Mouse (Mus musculus): ENCODE results near the gene Rps9. TPM values are rescaled to one million over a fixed set of nuclear protein-coding genes. Genes with fewer than 3 reads are reported as not detected.
"Not testable (repeated sequence)": the region's sequence is repeated elsewhere in the genome, so short reads cannot be mapped to it uniquely, and the experiment has no call there.

Gene Rps9
- polyA plus RNA-seq, 1 experiment from 2014 or later: 1,416 TPM

- H3K4me2 ChIP-seq: no peak overlapping the region
- H3K4me3 ChIP-seq (replicated peaks): no peak overlapping the region
- H3K36me3 ChIP-seq: peaks cover 11% of the 10 kb centered on the region; the same call in 1 of the 2 replicates
- 83% methylated on average over 10 of the region's 10 CpGs for WGBS
- no peaks in the 10 kb centered on the region for H3K9me3 ChIP-seq
- H3K27me3 ChIP-seq (replicated peaks): no peaks in the 10 kb centered on the region
- H3K9ac ChIP-seq: no peak overlapping the region
- H3K27ac ChIP-seq: no peak overlapping the region
- ATAC-seq (ENCODE audit: insufficient read depth, low FRiP score, low read depth): no peak
- H3K4me1 ChIP-seq: no peaks in the 10 kb centered on the region
These were observed 19.8 kb upstream of the Rps9 start for GRCm38 (mm10) chr7:3683908-3684550.

DNA sequence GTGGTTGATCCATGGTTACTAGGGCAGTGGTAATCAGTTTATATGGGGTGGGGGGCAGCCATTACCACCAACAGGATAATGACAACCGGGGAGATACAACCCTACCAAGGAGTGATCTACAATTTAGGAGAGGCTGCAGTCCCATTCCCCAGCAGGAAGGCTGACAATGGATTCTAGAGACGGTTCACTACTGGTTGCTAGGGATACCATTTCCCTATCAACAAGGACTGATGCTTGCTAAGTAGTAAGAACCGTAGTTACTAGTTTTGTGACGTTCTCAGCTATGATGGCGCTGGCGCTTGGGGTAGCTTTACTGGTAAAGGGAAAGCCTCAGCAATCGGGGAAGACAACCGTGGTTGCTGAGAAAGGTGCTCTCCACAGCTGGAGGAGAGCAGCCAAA is 19.1 kb upstream of the Rps9 start:
- Histone ChIP-seq H3K9me3 (no peaks in the 10 kb centered on the region), H3K4me2 (no peak overlapping the region), H3K27me3 (replicated peaks) (no peaks in the 10 kb centered on the region), H3K4me3 (replicated peaks) (no peak overlapping the region), H3K27ac (no peak overlapping the region), H3K4me1 (no peaks in the 10 kb centered on the region), H3K9ac (no peak overlapping the region), H3K36me3 (peaks cover 11% of the 10 kb centered on the region; the same call in 1 of the 2 replicates)
- WGBS: 90% methylated on average over 8 of the region's 8 CpGs
- ATAC-seq (ENCODE audit: insufficient read depth, low FRiP score, low read depth): no peak

GRCm38 (mm10) chr7:3685400-3686187 is 18.2 kb upstream of the Rps9 start:
- Histone ChIP-seq H3K4me2 (no peak overlapping the region), H3K36me3 (peaks cover 11% of the 10 kb centered on the region; the same call in 1 of the 2 replicates), H3K9me3 (no peaks in the 10 kb centered on the region), H3K9ac (no peak overlapping the region), H3K27me3 (replicated peaks) (no peaks in the 10 kb centered on the region), H3K4me1 (no peaks in the 10 kb centered on the region), H3K4me3 (replicated peaks) (no peak overlapping the region), H3K27ac (no peak overlapping the region)
- ATAC-seq (ENCODE audit: insufficient read depth, low FRiP score, low read depth): no peak
- WGBS: 86% methylated on average over 31 of the region's 31 CpGs

- H3K9me3 ChIP-seq: no peaks in the 10 kb centered on the region
- 0 out of 2 replicates have a peak, but pooled peaks cover 6% of the 10 kb centered on the region for H3K36me3 ChIP-seq
- ATAC-seq (ENCODE audit: insufficient read depth, low FRiP score, low read depth): no peak
- peaks cover 10% of the 10 kb centered on the region for H3K4me1 ChIP-seq
- H3K27me3 ChIP-seq (replicated peaks): no peaks in the 10 kb centered on the region
- H3K9ac ChIP-seq: peak overlapping the region; percentile 81
- WGBS: 23% methylated on average over 3 of the region's 3 CpGs
- H3K27ac ChIP-seq: peak overlapping the region; percentile 97; the same call in 1 of the 2 replicates
- peak overlapping the region; percentile 71 for H3K4me3 ChIP-seq (replicated peaks)
- H3K4me2 ChIP-seq: peak overlapping the region; percentile 78
These were observed 11.9 kb upstream of the Rps9 start for GRCm38 (mm10) chr7:3691919-3692318.

- H3K9ac ChIP-seq: peak within 1 kb of the TSS; percentile 81
- H3K4me3 ChIP-seq (replicated peaks): peak within 1 kb of the TSS; percentile 71
- peak within 1 kb of the TSS; percentile 97 for H3K27ac ChIP-seq
- under 1% methylated on average over 49 of the region's 49 CpGs for WGBS
- H3K36me3 ChIP-seq: 0 out of 2 replicates have a peak, but pooled peaks cover 11% of the 10 kb centered on the region
- peak within 1 kb of the TSS; percentile 78 for H3K4me2 ChIP-seq
- H3K27me3 ChIP-seq (replicated peaks): no peaks in the 10 kb centered on the region
- no peaks in the 10 kb centered on the region for H3K9me3 ChIP-seq
- H3K4me1 ChIP-seq: peaks cover 10% of the 10 kb centered on the region
- no peak; the same call in none of the 2 replicates for ATAC-seq (ENCODE audit: insufficient read depth, low FRiP score, low read depth)
These were observed 11.3 kb upstream of the Rps9 start, which contains the start of gene Tsen34 for GRCm38 (mm10) chr7:3692382-3692986. TSS of gene Tsen34 (plus strand) at chr7:3692863.

- H3K4me1 ChIP-seq: peaks cover 10% of the 10 kb centered on the region
- H3K27ac ChIP-seq: peak within 1 kb of the TSS; percentile 97
- 0 out of 2 replicates have a peak, but pooled peaks cover 11% of the 10 kb centered on the region for H3K36me3 ChIP-seq
- H3K4me3 ChIP-seq (replicated peaks): peak within 1 kb of the TSS; percentile 71
- H3K27me3 ChIP-seq (replicated peaks): no peaks in the 10 kb centered on the region
- H3K4me2 ChIP-seq: peak within 1 kb of the TSS; percentile 78
- ATAC-seq (ENCODE audit: insufficient read depth, low FRiP score, low read depth): peak; percentile 89
- peak within 1 kb of the TSS; percentile 81 for H3K9ac ChIP-seq
- H3K9me3 ChIP-seq: no peaks in the 10 kb centered on the region
- under 1% methylated on average over 55 of the region's 55 CpGs for WGBS
These were observed 10.6 kb upstream of the Rps9 start, which contains the start of gene Mboat7 for GRCm38 (mm10) chr7:3692987-3693808. TSS of gene Mboat7 (minus strand) at chr7:3693523.

DNA sequence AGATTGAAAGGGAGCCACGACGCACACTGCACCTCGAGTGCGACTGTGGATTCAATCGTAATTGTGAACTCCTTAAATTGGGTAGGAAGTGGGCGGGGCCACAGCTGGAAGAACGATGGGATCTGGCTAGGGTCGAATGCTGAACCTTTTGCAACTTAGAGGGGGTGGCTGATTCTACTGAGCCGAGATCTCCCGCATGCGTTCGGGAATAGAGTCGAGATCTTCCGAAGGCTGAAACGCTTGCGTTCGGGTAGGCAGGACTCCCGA is 10.1 kb upstream of the Rps9 start:
- H3K4me3 ChIP-seq (replicated peaks): peak overlapping the region; percentile 71
- H3K27me3 ChIP-seq (replicated peaks): no peaks in the 10 kb centered on the region
- peak overlapping the region; percentile 78 for H3K4me2 ChIP-seq
- H3K36me3 ChIP-seq: 0 out of 2 replicates have a peak, but pooled peaks cover 11% of the 10 kb centered on the region
- peaks cover 10% of the 10 kb centered on the region for H3K4me1 ChIP-seq
- H3K9me3 ChIP-seq: no peaks in the 10 kb centered on the region
- H3K9ac ChIP-seq: peak overlapping the region; percentile 81
- ATAC-seq (ENCODE audit: insufficient read depth, low FRiP score, low read depth): no peak; the same call in 1 of the 2 replicates
- under 1% methylated on average over 18 of the region's 18 CpGs for WGBS
- peak overlapping the region; percentile 97 for H3K27ac ChIP-seq

- WGBS: under 1% methylated on average over 55 of the region's 55 CpGs
These were observed 9.5 kb upstream of the Rps9 start for GRCm38 (mm10) chr7:3694076-3694948.

DNA sequence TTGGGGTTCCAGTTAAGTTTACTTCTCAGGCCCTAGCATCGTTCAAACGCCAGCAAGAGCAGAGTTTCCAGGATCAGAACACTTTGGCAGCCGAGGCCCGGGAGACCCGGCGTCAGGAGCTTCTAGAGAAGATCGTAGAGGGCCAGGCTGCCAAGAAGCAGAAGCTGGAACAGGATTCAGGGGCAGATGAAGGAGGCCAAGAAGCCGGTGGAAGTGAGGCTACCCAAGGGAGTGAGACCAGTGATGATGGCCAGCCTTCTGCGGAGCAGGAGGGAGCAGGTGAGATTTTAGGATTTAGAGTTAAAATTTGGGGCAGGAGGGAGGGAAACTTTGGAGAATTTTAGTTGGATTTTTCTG is 8.9 kb upstream of the Rps9 start:
- H3K27me3 ChIP-seq (replicated peaks); H3K4me1 ChIP-seq; H3K9me3 ChIP-seq; ATAC-seq (ENCODE audit: insufficient read depth, low FRiP score, low read depth): not testable (repeated sequence)
- peak overlapping the region; percentile 71 for H3K4me3 ChIP-seq (replicated peaks)
- peak overlapping the region; percentile 97 for H3K27ac ChIP-seq
- WGBS: 2% methylated on average over 9 of the region's 9 CpGs
- H3K36me3 ChIP-seq: 0 out of 2 replicates have a peak, but pooled peaks cover 17% of the 10 kb centered on the region
- peak overlapping the region; percentile 81 for H3K9ac ChIP-seq
- H3K4me2 ChIP-seq: peak overlapping the region; percentile 78

More at GRCm38 (mm10) chr7:3694076-3694948, 9.5 kb upstream of the Rps9 start:
- peak overlapping the region; percentile 78 for H3K4me2 ChIP-seq
- H3K27ac ChIP-seq: peak overlapping the region; percentile 97
- H3K9ac ChIP-seq: peak overlapping the region; percentile 81
- no peaks in the 10 kb centered on the region for H3K27me3 ChIP-seq (replicated peaks)
- H3K36me3 ChIP-seq: 0 out of 2 replicates have a peak, but pooled peaks cover 13% of the 10 kb centered on the region
- peaks cover 10% of the 10 kb centered on the region for H3K4me1 ChIP-seq
- no peaks in the 10 kb centered on the region for H3K9me3 ChIP-seq
- peak overlapping the region; percentile 71 for H3K4me3 ChIP-seq (replicated peaks)
- ATAC-seq (ENCODE audit: insufficient read depth, low FRiP score, low read depth): peak; percentile 48

- no peaks in the 10 kb centered on the region for H3K9me3 ChIP-seq
- H3K4me3 ChIP-seq (replicated peaks): no peak overlapping the region
- no peaks in the 10 kb centered on the region for H3K4me1 ChIP-seq
- WGBS: 92% methylated on average over 6 of the region's 6 CpGs
- H3K9ac ChIP-seq: no peak overlapping the region
- H3K36me3 ChIP-seq: 0 out of 2 replicates have a peak, but pooled peaks cover 25% of the 10 kb centered on the region
- H3K27ac ChIP-seq: no peak overlapping the region
- no peak for ATAC-seq (ENCODE audit: insufficient read depth, low FRiP score, low read depth)
- no peak overlapping the region for H3K4me2 ChIP-seq
- no peaks in the 10 kb centered on the region for H3K27me3 ChIP-seq (replicated peaks)
These were observed 5.3 kb upstream of the Rps9 start for GRCm38 (mm10) chr7:3698471-3698870.

Measured in stomach, embryonic 15.5 days (tissue).